Mouse (Mus musculus): ENCODE data around the gene Magi1. TPM values are rescaled to one million over a fixed set of nuclear protein-coding genes. Genes with fewer than 3 reads are reported as not detected.

The Magi1 gene
- polyA plus RNA-seq, 1 experiment from 2014 or later = 12.0 TPM

GRCm38 (mm10) chr6:94197831-94198230 lies 85.9 kb downstream of the Magi1 start:
- ATAC-seq (replicated peaks; ENCODE audit: insufficient number of reproducible peaks, low FRiP score, low TSS enrichment, low read depth) (no peak), DNase-seq (ENCODE audit: low spot score) (no peak)
- Histone ChIP-seq H3K4me2 (ENCODE audit: low read depth, low read length) (no peak overlapping the region), H3K9ac (replicated peaks; ENCODE audit: low read length) (no peak overlapping the region), H3K27ac (replicated peaks; ENCODE audit: low read depth, low read length) (no peak overlapping the region), H3K4me3 (ENCODE audit: low read depth, low read length) (no peak overlapping the region), H3K36me3 (replicated peaks; ENCODE audit: control insufficient read depth, insufficient read depth, low read depth, low read length) (no peaks in the 10 kb centered on the region), H3K27me3 (ENCODE audit: control insufficient read depth, insufficient read depth, low read length) (no peaks in the 10 kb centered on the region), H3K4me1 (ENCODE audit: control insufficient read depth, insufficient read depth, low read length) (no peaks in the 10 kb centered on the region), H3K9me3 (replicated peaks; ENCODE audit: control insufficient read depth, low read length) (no peaks in the 10 kb centered on the region)
- 88% methylated on average over 1 of the region's 1 CpGs for WGBS

- Histone ChIP-seq H3K27ac (replicated peaks; ENCODE audit: low read depth, low read length) (no peak overlapping the region), H3K4me3 (ENCODE audit: low read depth, low read length) (no peak overlapping the region), H3K36me3 (replicated peaks; ENCODE audit: control insufficient read depth, insufficient read depth, low read depth, low read length) (no peaks in the 10 kb centered on the region), H3K27me3 (ENCODE audit: control insufficient read depth, insufficient read depth, low read length) (no peaks in the 10 kb centered on the region), H3K4me1 (ENCODE audit: control insufficient read depth, insufficient read depth, low read length) (no peaks in the 10 kb centered on the region), H3K9ac (replicated peaks; ENCODE audit: low read length) (no peak overlapping the region), H3K4me2 (ENCODE audit: low read depth, low read length) (no peak overlapping the region), H3K9me3 (replicated peaks; ENCODE audit: control insufficient read depth, low read length) (no peaks in the 10 kb centered on the region)
- ATAC-seq (replicated peaks; ENCODE audit: insufficient number of reproducible peaks, low FRiP score, low TSS enrichment, low read depth) (no peak), DNase-seq (ENCODE audit: low spot score) (no peak)
- WGBS = 81% methylated on average over 14 of the region's 14 CpGs
Measured at GRCm38 (mm10) chr6:94195303-94195911, 88.3 kb downstream of the Magi1 start.

- no peak overlapping the region for H3K27ac ChIP-seq (replicated peaks; ENCODE audit: low read depth, low read length)
- 84% methylated on average over 5 of the region's 5 CpGs for WGBS
- no peaks in the 10 kb centered on the region for H3K27me3 ChIP-seq (ENCODE audit: control insufficient read depth, insufficient read depth, low read length)
- H3K9ac ChIP-seq (replicated peaks; ENCODE audit: low read length) = no peak overlapping the region
- no peaks in the 10 kb centered on the region for H3K4me1 ChIP-seq (ENCODE audit: control insufficient read depth, insufficient read depth, low read length)
- no peak for DNase-seq (ENCODE audit: low spot score)
- no peak overlapping the region for H3K4me3 ChIP-seq (ENCODE audit: low read depth, low read length)
- ATAC-seq (replicated peaks; ENCODE audit: insufficient number of reproducible peaks, low FRiP score, low TSS enrichment, low read depth) = no peak
- H3K9me3 ChIP-seq (replicated peaks; ENCODE audit: control insufficient read depth, low read length) = no peaks in the 10 kb centered on the region
- no peak overlapping the region for H3K4me2 ChIP-seq (ENCODE audit: low read depth, low read length)
- no peaks in the 10 kb centered on the region for H3K36me3 ChIP-seq (replicated peaks; ENCODE audit: control insufficient read depth, insufficient read depth, low read depth, low read length)
Measured at GRCm38 (mm10) chr6:94190830-94191229, 92.9 kb downstream of the Magi1 start.

GRCm38 (mm10) chr6:94189379-94189778 lies 94.3 kb downstream of the Magi1 start:
- ATAC-seq (replicated peaks; ENCODE audit: insufficient number of reproducible peaks, low FRiP score, low TSS enrichment, low read depth) = no peak
- H3K4me1 ChIP-seq (ENCODE audit: control insufficient read depth, insufficient read depth, low read length) = no peaks in the 10 kb centered on the region
- no peak overlapping the region for H3K4me3 ChIP-seq (ENCODE audit: low read depth, low read length)
- no peaks in the 10 kb centered on the region for H3K36me3 ChIP-seq (replicated peaks; ENCODE audit: control insufficient read depth, insufficient read depth, low read depth, low read length)
- no peak overlapping the region for H3K9ac ChIP-seq (replicated peaks; ENCODE audit: low read length)
- 50% methylated on average over 5 of the region's 5 CpGs for WGBS
- DNase-seq (ENCODE audit: low spot score) = no peak
- no peaks in the 10 kb centered on the region for H3K9me3 ChIP-seq (replicated peaks; ENCODE audit: control insufficient read depth, low read length)
- no peak overlapping the region for H3K4me2 ChIP-seq (ENCODE audit: low read depth, low read length)
- H3K27ac ChIP-seq (replicated peaks; ENCODE audit: low read depth, low read length) = no peak overlapping the region
- no peaks in the 10 kb centered on the region for H3K27me3 ChIP-seq (ENCODE audit: control insufficient read depth, insufficient read depth, low read length)

- H3K4me1 ChIP-seq (ENCODE audit: control insufficient read depth, insufficient read depth, low read length) = no peaks in the 10 kb centered on the region
- H3K9me3 ChIP-seq (replicated peaks; ENCODE audit: control insufficient read depth, low read length) = no peaks in the 10 kb centered on the region
- no peak overlapping the region for H3K27ac ChIP-seq (replicated peaks; ENCODE audit: low read depth, low read length)
- H3K27me3 ChIP-seq (ENCODE audit: control insufficient read depth, insufficient read depth, low read length) = no peaks in the 10 kb centered on the region
- WGBS = 68% methylated on average over 7 of the region's 7 CpGs
- no peak for ATAC-seq (replicated peaks; ENCODE audit: insufficient number of reproducible peaks, low FRiP score, low TSS enrichment, low read depth)
- no peak overlapping the region for H3K9ac ChIP-seq (replicated peaks; ENCODE audit: low read length)
- H3K36me3 ChIP-seq (replicated peaks; ENCODE audit: control insufficient read depth, insufficient read depth, low read depth, low read length) = no peaks in the 10 kb centered on the region
- no peak for DNase-seq (ENCODE audit: low spot score)
- H3K4me2 ChIP-seq (ENCODE audit: low read depth, low read length) = no peak overlapping the region
- no peak overlapping the region for H3K4me3 ChIP-seq (ENCODE audit: low read depth, low read length)
Measured at GRCm38 (mm10) chr6:94186628-94187319, 96.9 kb downstream of the Magi1 start.

GRCm38 (mm10) chr6:94184268-94184667 lies 99.4 kb downstream of the Magi1 start:
- Histone ChIP-seq H3K4me3 (ENCODE audit: low read depth, low read length) (no peak overlapping the region), H3K36me3 (replicated peaks; ENCODE audit: control insufficient read depth, insufficient read depth, low read depth, low read length) (no peaks in the 10 kb centered on the region), H3K27me3 (ENCODE audit: control insufficient read depth, insufficient read depth, low read length) (no peaks in the 10 kb centered on the region), H3K4me1 (ENCODE audit: control insufficient read depth, insufficient read depth, low read length) (no peaks in the 10 kb centered on the region), H3K27ac (replicated peaks; ENCODE audit: low read depth, low read length) (no peak overlapping the region), H3K4me2 (ENCODE audit: low read depth, low read length) (no peak overlapping the region), H3K9me3 (replicated peaks; ENCODE audit: control insufficient read depth, low read length) (no peaks in the 10 kb centered on the region), H3K9ac (replicated peaks; ENCODE audit: low read length) (no peak overlapping the region)
- 84% methylated on average over 4 of the region's 4 CpGs for WGBS
- ATAC-seq (replicated peaks; ENCODE audit: insufficient number of reproducible peaks, low FRiP score, low TSS enrichment, low read depth) = no peak
- no peak for DNase-seq (ENCODE audit: low spot score)

- Histone ChIP-seq H3K27me3 (ENCODE audit: control insufficient read depth, insufficient read depth, low read length) (no peaks in the 10 kb centered on the region), H3K4me3 (ENCODE audit: low read depth, low read length) (no peak overlapping the region), H3K9me3 (replicated peaks; ENCODE audit: control insufficient read depth, low read length) (no peaks in the 10 kb centered on the region), H3K9ac (replicated peaks; ENCODE audit: low read length) (no peak overlapping the region), H3K27ac (replicated peaks; ENCODE audit: low read depth, low read length) (no peak overlapping the region), H3K4me1 (ENCODE audit: control insufficient read depth, insufficient read depth, low read length) (no peaks in the 10 kb centered on the region), H3K36me3 (replicated peaks; ENCODE audit: control insufficient read depth, insufficient read depth, low read depth, low read length) (no peaks in the 10 kb centered on the region), H3K4me2 (ENCODE audit: low read depth, low read length) (no peak overlapping the region)
- no peak for DNase-seq (ENCODE audit: low spot score)
- ATAC-seq (replicated peaks; ENCODE audit: insufficient number of reproducible peaks, low FRiP score, low TSS enrichment, low read depth) = no peak
- WGBS = 60% methylated on average over 14 of the region's 14 CpGs
Measured at GRCm38 (mm10) chr6:94183354-94183851, 100.3 kb downstream of the Magi1 start.

- no peak overlapping the region for H3K27ac ChIP-seq (replicated peaks; ENCODE audit: low read depth, low read length)
- no peak overlapping the region for H3K4me3 ChIP-seq (ENCODE audit: low read depth, low read length)
- no peak for DNase-seq (ENCODE audit: low spot score)
- ATAC-seq (replicated peaks; ENCODE audit: insufficient number of reproducible peaks, low FRiP score, low TSS enrichment, low read depth) = no peak
- H3K9ac ChIP-seq (replicated peaks; ENCODE audit: low read length) = no peak overlapping the region
- no peak overlapping the region for H3K4me2 ChIP-seq (ENCODE audit: low read depth, low read length)
- 42% methylated on average over 2 of the region's 2 CpGs for WGBS
- H3K4me1 ChIP-seq (ENCODE audit: control insufficient read depth, insufficient read depth, low read length) = no peaks in the 10 kb centered on the region
- no peaks in the 10 kb centered on the region for H3K27me3 ChIP-seq (ENCODE audit: control insufficient read depth, insufficient read depth, low read length)
- no peaks in the 10 kb centered on the region for H3K9me3 ChIP-seq (replicated peaks; ENCODE audit: control insufficient read depth, low read length)
- H3K36me3 ChIP-seq (replicated peaks; ENCODE audit: control insufficient read depth, insufficient read depth, low read depth, low read length) = no peaks in the 10 kb centered on the region
Measured at GRCm38 (mm10) chr6:94181673-94182255, 102.0 kb downstream of the Magi1 start.
